Mouse (Mus musculus) kidney, postnatal 10 days (tissue): ENCODE results near the gene Adgrg6.

Source experiments
- DNase-seq: peaks from one replicate; pipeline ENCODE4 v3.0.0; 2021; ENCODE audit warnings: mixed read lengths

Gene Adgrg6

GRCm38 (mm10) chr10:14544941-14545717, at the start of gene Adgrg6:
Gene Adgrg6 (minus strand): TSS chr10:14545659.
- peak; percentile 72 for DNase-seq

GRCm38 (mm10) chr10:14592215-14592614, 46.8 kb upstream of the Adgrg6 start:
- no peak for DNase-seq

- no peak for DNase-seq
Observed at GRCm38 (mm10) chr10:14590816-14591215, 45.4 kb upstream of the Adgrg6 start.

- no peak for DNase-seq
Observed at GRCm38 (mm10) chr10:14589667-14590066, 44.2 kb upstream of the Adgrg6 start.

- DNase-seq = no peak
Observed at GRCm38 (mm10) chr10:14583496-14583895, 38.0 kb upstream of the Adgrg6 start.

DNA sequence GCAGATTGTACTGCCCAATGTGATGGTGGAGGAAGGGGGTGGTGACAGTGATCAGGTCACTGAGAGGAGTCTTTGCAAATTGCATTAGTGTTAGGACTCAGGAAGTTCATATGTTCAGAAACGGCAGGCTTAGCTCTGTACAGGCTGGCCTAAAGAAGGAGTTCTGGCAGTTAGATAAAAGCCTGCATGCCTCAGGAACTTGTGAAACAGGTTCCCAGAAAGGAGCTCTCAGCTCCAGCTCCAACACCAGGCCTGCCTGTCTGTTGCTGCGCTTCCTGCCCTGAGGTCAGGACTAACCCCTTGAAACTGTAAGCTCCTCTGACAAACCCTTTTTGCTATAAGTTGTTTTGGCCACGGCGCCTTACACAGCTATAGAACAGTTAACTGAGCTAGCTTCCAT, 28.8 kb upstream of the Adgrg6 start:
- no peak for DNase-seq

DNA sequence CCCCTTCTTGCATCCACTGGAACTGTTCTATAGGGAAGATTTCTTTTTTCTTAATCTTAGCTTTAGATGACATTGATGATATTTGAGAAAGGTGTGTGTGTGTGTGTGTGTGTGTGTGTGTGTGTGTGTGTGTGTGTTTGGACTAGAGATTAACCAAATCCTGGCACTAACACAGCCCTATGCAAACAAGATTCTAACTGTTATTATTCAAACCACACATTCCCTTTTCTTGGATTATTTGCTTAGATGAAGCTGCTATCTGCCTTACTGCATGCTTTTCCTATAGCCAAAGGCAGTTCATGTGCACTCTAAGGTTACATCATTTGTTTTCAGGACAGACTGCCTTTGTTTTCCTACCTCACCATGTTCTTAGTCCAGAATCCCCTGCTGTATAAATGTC, 25.7 kb upstream of the Adgrg6 start:
- DNase-seq = no peak

DNA sequence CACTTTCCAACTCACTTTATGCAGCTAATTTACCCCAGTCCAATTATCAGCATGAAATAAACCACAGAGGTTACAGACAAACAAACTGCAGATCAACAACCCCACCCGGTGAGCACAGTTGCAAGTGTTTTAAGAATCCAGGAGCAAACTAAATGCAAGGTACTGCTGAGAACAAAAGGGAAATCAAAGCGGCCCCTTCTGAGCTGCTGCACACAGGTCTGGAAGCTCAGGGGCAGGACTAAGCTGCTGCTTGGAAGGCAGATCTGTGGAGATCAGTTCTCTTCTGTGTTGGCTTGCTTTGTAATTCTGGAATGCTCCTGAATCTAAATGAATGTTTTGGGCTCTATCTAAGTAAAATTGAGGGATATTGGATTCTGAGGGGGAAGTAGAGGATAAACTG, 25.2 kb upstream of the Adgrg6 start:
- DNase-seq = no peak

DNA sequence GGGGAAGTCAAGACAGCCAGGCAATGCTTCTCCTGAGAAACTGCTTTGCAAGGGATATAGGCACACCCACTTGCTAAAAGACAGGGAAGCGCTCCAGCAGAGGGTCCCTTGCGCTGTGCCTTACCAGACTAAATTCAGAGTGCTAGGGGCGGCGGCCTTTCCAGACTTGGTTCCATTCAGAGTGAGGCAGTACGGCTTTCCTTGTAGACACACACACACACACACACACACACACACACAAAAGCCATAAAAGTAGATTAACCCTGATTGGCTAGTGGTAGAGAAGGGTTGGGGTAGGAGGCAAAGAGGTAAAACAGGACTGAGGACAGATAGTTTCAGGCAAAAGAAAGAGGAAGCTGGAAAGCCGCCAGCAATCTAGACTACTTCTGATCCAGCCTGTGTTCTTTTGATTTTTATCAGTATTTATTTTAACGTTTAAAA, 672 bp upstream of the Adgrg6 start:
- DNase-seq = peak; percentile 35

GRCm38 (mm10) chr10:14544608-14544940, 885 bp downstream of the Adgrg6 start:
- no peak for DNase-seq

DNA sequence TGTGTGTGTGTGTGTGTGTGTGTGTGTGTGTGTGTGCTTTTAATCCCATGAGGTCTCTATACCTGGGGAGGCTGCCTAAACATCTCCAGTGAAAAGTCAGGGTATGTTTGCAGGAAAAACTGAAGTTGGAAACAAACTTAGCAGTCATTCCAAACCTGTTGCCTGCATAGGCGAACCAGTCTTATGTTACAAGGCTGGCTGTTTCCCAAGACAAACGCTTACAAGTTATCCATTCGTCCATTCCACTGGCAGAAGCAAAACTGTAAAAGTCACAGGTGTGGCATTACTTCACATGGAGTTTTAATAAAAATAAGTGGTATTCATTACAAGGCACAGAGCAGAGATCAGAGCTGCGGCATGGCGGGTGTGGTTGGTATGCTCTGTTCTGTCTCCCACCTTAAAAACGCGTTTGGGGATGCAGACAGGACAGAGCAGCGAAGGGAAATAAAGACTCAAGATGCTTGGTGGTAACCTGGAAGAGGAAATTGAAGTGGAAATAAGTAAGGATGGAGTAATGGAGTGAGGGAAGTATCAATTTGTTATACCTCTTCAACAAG, 1.9 kb downstream of the Adgrg6 start:
- no peak for DNase-seq

DNA sequence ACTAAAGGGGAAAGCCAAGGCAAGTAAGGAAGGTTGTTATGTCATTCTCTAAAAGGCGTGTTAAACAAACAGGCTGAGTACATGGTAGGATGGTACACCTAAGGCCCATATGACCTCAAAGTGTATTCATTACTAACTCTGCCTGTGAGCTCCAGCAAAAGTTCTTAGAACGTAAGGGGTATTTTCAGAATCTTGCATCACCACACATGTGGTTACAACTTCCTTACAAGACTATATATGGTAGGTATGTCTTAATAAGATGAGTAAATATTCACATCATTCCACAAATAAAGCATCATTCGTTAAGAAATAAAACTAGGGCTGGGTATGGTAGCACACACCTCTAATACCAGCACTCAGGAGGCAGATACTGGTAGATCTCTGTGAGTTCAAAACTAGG, 8.4 kb downstream of the Adgrg6 start:
- DNase-seq = no peak

DNA sequence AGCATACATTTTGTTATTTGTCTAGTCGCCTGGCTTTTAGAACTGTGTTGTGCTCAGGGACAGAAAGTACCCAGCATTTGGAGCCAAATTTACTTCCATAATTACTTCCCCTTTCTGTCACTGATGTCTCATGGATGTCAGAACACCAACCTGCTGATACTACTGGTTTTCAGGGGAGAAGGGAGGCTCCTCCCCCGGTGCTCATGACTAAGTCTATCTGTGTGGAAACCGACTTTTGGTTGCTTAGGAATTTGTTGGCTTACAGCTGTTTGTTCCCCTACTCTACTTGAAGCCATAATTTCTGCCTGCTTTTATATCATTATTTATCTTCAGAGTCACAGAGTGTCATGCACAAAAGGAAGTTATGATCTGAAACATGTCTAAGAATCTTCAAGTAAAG, 14.4 kb downstream of the Adgrg6 start:
- DNase-seq = no peak

DNA sequence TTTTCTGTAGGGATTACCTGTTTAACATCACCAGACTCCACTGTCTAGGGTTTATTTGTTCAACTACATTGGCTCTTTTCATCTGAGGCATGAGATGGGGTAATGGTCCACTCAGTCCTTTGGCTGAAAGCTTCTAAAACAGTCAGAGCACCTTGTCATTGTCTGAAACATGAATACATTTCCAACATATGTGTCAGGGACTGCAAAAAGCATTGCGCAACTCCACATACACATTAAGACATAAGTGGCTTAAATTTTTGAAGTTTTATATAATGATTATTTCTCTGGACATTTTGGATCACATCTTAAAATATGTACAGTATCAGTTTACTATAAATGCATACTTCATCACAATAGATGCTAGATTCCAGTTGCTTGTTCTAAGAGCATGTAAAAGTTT, 14.8 kb downstream of the Adgrg6 start:
- DNase-seq = no peak

DNA sequence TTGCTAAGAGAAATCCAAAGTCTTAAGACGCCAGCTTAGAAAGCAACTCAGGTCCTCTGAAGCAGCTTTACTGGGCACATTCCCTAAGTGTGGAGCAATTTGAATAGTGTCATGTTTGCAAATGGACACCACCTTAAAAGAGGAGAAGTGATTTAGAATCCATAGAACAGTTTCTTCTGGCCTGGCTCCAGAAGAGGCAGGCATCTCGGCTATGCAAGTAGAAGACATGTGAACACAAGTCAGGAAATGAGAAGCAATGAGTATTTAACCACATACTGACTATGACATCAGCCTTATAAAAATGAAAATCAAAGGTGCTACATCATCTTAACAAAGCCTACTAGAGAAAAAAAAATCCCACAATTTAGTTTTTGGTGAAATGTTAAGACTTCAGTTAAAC, 17.7 kb downstream of the Adgrg6 start:
- no peak for DNase-seq

GRCm38 (mm10) chr10:14522729-14523128, 22.7 kb downstream of the Adgrg6 start:
- DNase-seq = no peak

DNA sequence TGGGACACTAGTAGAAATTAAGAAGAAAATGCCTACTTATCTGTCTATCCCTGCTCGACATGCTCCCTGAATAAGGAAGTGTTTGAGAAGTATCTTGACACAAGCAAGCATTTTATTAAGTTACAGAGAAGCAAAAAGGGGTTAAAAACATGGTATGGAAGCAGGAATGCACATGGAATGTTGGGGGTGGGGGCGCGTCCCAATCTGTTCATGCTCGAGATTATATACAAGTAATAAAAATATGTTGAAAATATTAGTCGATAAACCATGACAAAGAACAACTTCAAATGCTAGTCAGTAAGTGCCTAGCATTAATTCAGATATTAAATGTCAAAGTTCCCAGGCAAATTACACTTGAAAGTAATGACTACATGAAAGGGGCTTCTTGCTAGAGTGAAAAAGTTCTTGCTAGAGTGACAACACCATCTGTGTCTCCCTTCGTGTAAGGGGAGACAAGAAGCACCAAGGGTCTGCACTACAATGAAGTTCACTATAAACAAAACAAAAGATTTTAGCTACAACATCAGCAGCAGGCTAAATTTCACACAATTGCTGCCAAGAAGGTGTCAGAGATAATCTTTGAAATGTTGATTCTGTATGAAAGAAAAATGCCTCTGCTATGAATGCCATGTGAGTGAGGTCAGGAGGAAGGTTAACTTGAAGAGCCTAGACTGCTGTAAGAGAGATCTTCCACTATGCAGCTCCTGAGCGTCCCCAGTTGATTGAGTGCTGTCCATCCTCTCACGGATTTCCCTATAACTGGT, 24.4 kb downstream of the Adgrg6 start:
- no peak for DNase-seq

DNA sequence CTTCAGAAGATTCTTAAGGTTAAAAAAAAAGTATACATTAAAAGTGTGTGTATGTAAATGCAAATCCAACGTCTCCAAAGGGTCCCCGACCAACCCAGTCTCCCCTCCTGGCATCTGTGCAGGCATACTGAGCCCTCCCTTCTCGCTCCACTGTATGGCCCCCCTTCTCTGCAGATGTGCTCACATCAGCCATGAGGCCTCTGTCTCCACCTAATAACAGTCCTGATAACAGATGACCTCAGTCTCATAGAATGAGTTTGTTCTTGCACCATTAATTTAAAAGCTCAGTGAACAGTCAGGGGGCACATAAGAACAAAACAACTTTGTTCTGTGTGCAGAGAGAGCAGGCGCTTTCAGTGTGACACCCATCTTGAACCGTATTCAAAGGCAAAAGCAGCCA, 27.6 kb downstream of the Adgrg6 start:
- no peak for DNase-seq

- no peak for DNase-seq
Observed at GRCm38 (mm10) chr10:14511904-14512663, 33.4 kb downstream of the Adgrg6 start.

DNA sequence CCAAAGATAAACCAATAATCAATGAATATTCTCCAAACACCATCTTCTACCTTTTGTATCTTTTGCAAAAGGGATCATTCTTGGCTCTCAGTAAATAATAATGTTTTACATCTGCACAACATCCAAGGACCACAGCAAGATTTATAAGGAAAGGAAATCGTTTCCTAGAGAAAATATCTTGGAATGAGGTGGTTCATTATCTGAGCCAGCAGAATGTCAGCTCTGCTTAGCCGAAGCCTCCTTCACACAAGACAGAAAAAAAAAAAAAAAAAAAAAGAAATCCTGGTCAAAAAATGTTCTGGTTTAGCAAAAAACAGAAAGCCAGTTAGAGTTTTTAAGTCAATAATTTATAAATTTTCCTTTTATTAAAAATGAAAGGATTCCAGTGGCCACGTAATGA, 34.3 kb downstream of the Adgrg6 start:
- DNase-seq = no peak

DNA sequence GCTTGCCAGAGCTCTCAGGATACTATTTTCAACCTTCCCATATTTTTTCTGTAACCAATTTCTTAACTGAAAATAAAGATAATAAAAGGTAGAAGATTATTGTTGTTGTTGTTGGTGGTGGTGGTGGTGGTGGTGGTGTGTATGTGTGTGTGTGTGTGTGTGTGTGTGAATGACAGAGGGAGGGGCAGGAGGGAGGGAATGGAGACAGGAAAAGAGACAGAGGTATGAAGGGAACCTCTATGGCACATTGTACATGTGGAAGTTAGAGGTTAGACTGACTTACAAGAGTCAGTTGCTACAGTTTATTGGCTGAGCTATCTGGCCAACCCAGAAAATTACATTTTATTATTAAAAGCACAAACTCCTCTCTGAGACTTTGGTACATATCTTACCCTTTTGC, 49.8 kb downstream of the Adgrg6 start:
- no peak for DNase-seq

DNA sequence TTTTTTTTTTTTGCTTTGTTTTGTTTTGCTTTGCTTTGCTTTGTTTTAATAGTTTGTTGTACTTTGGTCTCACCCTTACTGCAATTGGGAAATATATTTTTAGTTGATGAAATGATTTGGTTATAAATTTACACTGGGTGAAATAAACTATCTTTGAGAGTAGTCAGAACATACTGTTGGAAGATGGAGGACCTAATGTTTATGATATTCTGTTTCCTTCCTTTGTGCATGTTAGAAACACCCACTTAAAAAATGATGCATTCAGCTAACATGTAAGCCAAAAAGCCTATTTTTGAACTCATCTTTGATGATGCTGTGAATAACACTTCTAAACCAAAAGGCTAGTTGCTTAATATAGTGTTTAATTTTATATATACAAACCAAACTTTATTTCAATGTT, 50.3 kb downstream of the Adgrg6 start:
- DNase-seq = no peak

DNA sequence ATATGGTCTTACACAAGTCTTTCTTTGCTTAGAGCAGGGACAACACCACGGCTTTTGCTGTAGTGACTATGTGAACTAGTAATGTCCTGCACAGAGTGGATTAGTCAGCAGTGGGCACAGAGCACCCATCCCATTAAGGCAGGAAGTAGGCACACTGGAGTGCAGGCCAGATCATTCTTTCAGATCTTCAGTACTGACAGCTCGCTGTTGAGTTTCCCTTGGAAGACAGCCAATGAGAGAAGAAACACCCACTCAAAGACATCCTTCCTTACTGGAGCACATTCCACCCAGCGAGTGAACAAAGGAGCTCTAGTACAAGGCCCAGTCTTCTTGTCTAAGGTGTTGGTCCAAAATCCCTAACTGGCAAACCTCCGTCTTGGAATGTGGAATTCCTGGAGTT, 53.6 kb downstream of the Adgrg6 start:
- no peak for DNase-seq
